Comparison of ENCODE assay signal across 10 mouse cellular contexts in the genomic region with DNA sequence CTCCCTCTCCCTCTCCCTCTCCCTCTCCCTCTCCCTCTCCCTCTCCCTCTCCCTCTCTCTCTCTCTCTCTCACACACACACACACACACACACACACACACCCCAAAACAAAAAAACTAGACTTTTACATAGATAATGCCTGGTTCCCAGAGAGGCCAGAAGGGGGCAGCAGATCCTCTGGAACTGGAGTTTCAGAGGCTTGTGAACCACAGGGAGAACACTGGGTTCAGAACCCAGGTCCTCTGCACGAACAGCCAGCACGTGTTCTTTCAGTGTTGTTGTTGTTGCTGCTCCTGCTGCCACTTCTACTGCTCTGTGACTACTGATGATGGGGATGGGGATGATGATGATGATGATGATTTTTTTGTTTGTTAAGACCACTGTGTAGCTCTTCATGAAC.
DNase-seq lines count a peak whose midpoint lies in the region; ATAC-seq and TF ChIP-seq lines count a peak whose summit lies in the region.
"Had no signal": no experiment of that assay in that cellular context is flagged by ENCODE, and none has a peak within 500 bp of the region (broad histone marks: within the 10 kb centered on the region; RNA-seq: fewer than 3 reads in every experiment).

No protein-coding gene starts in this region.

- WGBS in small intestine, adult 2 months = 39% methylated on average over 2 of the region's 2 CpGs
- 33% methylated on average over 2 of the region's 2 CpGs for WGBS in midbrain, embryonic 16.5 days

- peak; percentile 52 to 58 for DNase-seq in cerebellum, postnatal 10 days
- DNase-seq in cerebellum, adult 11 months = no peak
- peak; percentile 2 to 5 for DNase-seq in lung, adult 18-20 months
- no peak for DNase-seq in lung, postnatal 25 days (ENCODE audit: low spot score)
- DNase-seq in adipocyte (ENCODE audit: low spot score) = peak; percentile 22
- DNase-seq in forelimb bud, embryonic 11.5 days (ENCODE audit: low read depth, low spot score) = peak; percentile 13

- no peak overlapping the region for H3K9ac ChIP-seq in midbrain, embryonic 16.5 days (ENCODE audit: low read depth, low read length)
- H3K9ac ChIP-seq: hindbrain, embryonic 15.5 days had no signal

- no peaks in the 10 kb centered on the region for H3K36me3 ChIP-seq in small intestine, adult 2 months (ENCODE audit: control insufficient read depth, insufficient read depth, low read length)
- H3K36me3 ChIP-seq in midbrain, embryonic 16.5 days (ENCODE audit: control insufficient read depth, insufficient read depth, low read length) = no peaks in the 10 kb centered on the region
- H3K36me3 ChIP-seq: hindbrain, embryonic 15.5 days had no signal

- TF ChIP-seq POLR2A in small intestine, adult 2 months (IDR thresholded peaks at IDR 0.05; ENCODE audit: low read depth, low read length) = no peak

- no peak overlapping the region for H3K4me3 ChIP-seq in small intestine, adult 2 months (ENCODE audit: low read depth, low read length)
- no peak overlapping the region for H3K4me3 ChIP-seq in midbrain, embryonic 16.5 days (ENCODE audit: low read depth, low read length)
- H3K4me3 ChIP-seq: hindbrain, embryonic 15.5 days; megakaryocyte, embryonic 14.5 days had no signal

- H3K9me3 ChIP-seq in midbrain, embryonic 16.5 days (replicated peaks; ENCODE audit: control insufficient read depth, low read length, poor library complexity, severe bottlenecking) = no peaks in the 10 kb centered on the region
- H3K9me3 ChIP-seq: hindbrain, embryonic 15.5 days; megakaryocyte, embryonic 14.5 days had no signal

- TF ChIP-seq CTCF in small intestine, adult 2 months (IDR thresholded peaks at IDR 0.05; ENCODE audit: extremely low read depth, insufficient read length, insufficient replicate concordance, low read depth, low read length) = peak; percentile 58; the same call in 1 of the 2 replicates

- H3K4me1 ChIP-seq in small intestine, adult 2 months (ENCODE audit: control insufficient read depth, insufficient read depth, insufficient read length, low read length) = no peaks in the 10 kb centered on the region
- no peaks in the 10 kb centered on the region for H3K4me1 ChIP-seq in midbrain, embryonic 16.5 days (ENCODE audit: control insufficient read depth, insufficient read depth, low read length)
- H3K4me1 ChIP-seq: hindbrain, embryonic 15.5 days had no signal

- H3K27ac ChIP-seq in small intestine, adult 2 months (ENCODE audit: insufficient read depth, low read depth, low read length) = no peak overlapping the region
- H3K27ac ChIP-seq in midbrain, embryonic 16.5 days (ENCODE audit: low read length) = no peak overlapping the region
- H3K27ac ChIP-seq: hindbrain, embryonic 15.5 days had no signal

- H3K27me3 ChIP-seq in small intestine, adult 2 months (ENCODE audit: control insufficient read depth, insufficient read depth, low read length) = no peaks in the 10 kb centered on the region
- no peaks in the 10 kb centered on the region for H3K27me3 ChIP-seq in midbrain, embryonic 16.5 days (ENCODE audit: control insufficient read depth, insufficient read depth, low read depth, low read length)
- H3K27me3 ChIP-seq: hindbrain, embryonic 15.5 days; megakaryocyte, embryonic 14.5 days had no signal

- no peak overlapping the region for H3K4me2 ChIP-seq in midbrain, embryonic 16.5 days (ENCODE audit: low read length)
- H3K4me2 ChIP-seq: hindbrain, embryonic 15.5 days had no signal

- no peak for ATAC-seq in midbrain, embryonic 16.5 days

Comparison
In these comparisons a context has a peak if more than half of its experiments do, and no peak if none do; other contexts are left out.
1. DNase-seq: peak in cerebellum, postnatal 10 days (2 of 2), lung, adult 18-20 months (2 of 2), adipocyte (single experiment) and forelimb bud, embryonic 11.5 days (single experiment); none in cerebellum, adult 11 months (single experiment) and lung, postnatal 25 days (single experiment).